Mouse (Mus musculus) adrenal gland (tissue): ENCODE data around the gene Esp16.
"Not testable (repeated sequence)": the region's sequence is repeated elsewhere in the genome, so short reads cannot be mapped to it uniquely, and the experiment has no call there.

Experiments used
- intact Hi-C: fragments of 180-260 bp; cut with DNase I; formaldehyde crosslinking; loops from one replicate; pipeline ENCODE4 v1.15.1; 2025
- long read RNA-seq, 2 experiments: library from polyadenylated mRNA; unstranded; transcript quantifications; one replicate each; pipeline ENCODE4 v2.0.0; 2020; ENCODE audit warnings: borderline replicate concordance in 1 of 2; ENCODE audit not compliant: insufficient replicate concordance in 1 of 2

The Esp16 gene
- long read RNA-seq, experiment 1 = 0 reads
- long read RNA-seq, experiment 2 = 0 reads

- intact Hi-C loops = not testable (repeated sequence)
Measured at GRCm38 (mm10) chr17:39535842-39536241, at the start of gene Esp16. TSS of gene Esp16 (plus strand) at chr17:39536142.

- intact Hi-C loops = not testable (repeated sequence)
Measured at GRCm38 (mm10) chr17:39498043-39498442, 37.9 kb upstream of the Esp16 start.
